Mouse (Mus musculus): Measurements from ENCODE around the gene Itih5.

DNA sequence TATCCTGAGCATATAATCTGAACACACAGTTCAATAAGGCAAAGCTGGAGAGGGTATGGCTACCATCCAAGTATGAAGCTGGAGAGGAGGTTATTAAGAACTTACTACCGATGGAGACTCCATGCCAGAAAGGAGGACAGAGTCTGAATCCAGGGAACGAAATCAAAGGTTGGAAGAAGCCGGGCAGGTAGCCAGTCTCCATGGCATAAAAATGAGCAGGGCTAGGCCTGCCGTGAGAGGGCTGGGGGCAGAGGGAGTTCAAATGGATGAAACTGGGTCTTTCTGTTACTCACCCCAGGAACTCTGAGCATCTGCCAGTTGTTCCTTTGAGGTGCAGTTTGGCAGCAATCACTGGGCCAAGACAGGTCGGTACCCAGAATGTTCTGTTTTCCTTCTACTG, 12.9 kb upstream of the Itih5 start:
- no peak for TF ChIP-seq CTCF (IDR thresholded peaks at IDR 0.05; ENCODE audit: insufficient read depth, low read depth, low read length)
- TF ChIP-seq POLR2A (IDR thresholded peaks at IDR 0.05; ENCODE audit: insufficient read depth, low read depth, low read length), result no peak

All from olfactory bulb, adult 2 months (tissue).